Mouse (Mus musculus) heart, postnatal 0 days (tissue): ENCODE results near the gene Fbxl7. TPM values are rescaled to one million over a fixed set of nuclear protein-coding genes. Genes with fewer than 3 reads are reported as not detected.

Experiments used
- ATAC-seq: fragments of 200-750 bp; cut with Nextera tagmentation; 2 replicates; pipeline ENCODE4 v1.8.0; 2017; ENCODE audit warnings: low read depth, moderate number of reproducible peaks, moderate library complexity; ENCODE audit not compliant: insufficient read depth
- DNase-seq: peaks from one replicate; pipeline ENCODE4 v3.0.0-alpha.2; 2016; ENCODE audit warnings: low spot score
- H3K27ac ChIP-seq: fragments of 300-500 bp; sonication (generic); 2 replicates; pipeline ENCODE4 v1.5.1; 2014; ENCODE audit warnings: low read depth, mild to moderate bottlenecking
- H3K27me3 ChIP-seq: fragments of 300-500 bp; sonication (generic); 2 replicates; pipeline ENCODE4 v1.6.1; 2014; ENCODE audit warnings: low read length, mixed read lengths; ENCODE audit not compliant: control insufficient read depth, insufficient read depth
- H3K36me3 ChIP-seq: fragments of 300-500 bp; sonication (generic); replicated peaks from 2 replicates; pipeline ENCODE4 v1.6.1; 2014; ENCODE audit warnings: low read length, mixed read lengths; ENCODE audit not compliant: control insufficient read depth, insufficient read depth
- H3K4me1 ChIP-seq: fragments of 300-500 bp; sonication (generic); 2 replicates; pipeline ENCODE4 v1.6.1; 2014; ENCODE audit warnings: antibody characterized with exemption; ENCODE audit not compliant: control insufficient read depth, insufficient read depth
- H3K4me2 ChIP-seq: fragments of 300-500 bp; sonication (generic); 2 replicates; pipeline ENCODE4 v1.6.1; 2014; ENCODE audit warnings: low read depth, mild to moderate bottlenecking, low read length, moderate library complexity
- H3K4me3 ChIP-seq: fragments of 300-500 bp; sonication (generic); 2 replicates; pipeline ENCODE4 v1.5.1; 2014; ENCODE audit warnings: low read depth, low read length
- H3K9ac ChIP-seq: fragments of 300-500 bp; sonication (generic); replicated peaks from 2 replicates; pipeline ENCODE4 v1.6.1; 2014; ENCODE audit warnings: low read depth, low read length, mixed read lengths
- H3K9me3 ChIP-seq: fragments of 300-500 bp; sonication (generic); replicated peaks from 2 replicates; pipeline ENCODE4 v1.6.1; 2016; ENCODE audit warnings: low read length; ENCODE audit not compliant: control insufficient read depth
- CTCF ChIP-seq: IDR thresholded peaks from 2 replicates; pipeline ENCODE4 v1.5.1; 2016; ENCODE audit warnings: antibody characterized with exemption, control low read depth, low read depth
- EP300 ChIP-seq: IDR thresholded peaks from 2 replicates; pipeline ENCODE4 v1.6.1; 2016; ENCODE audit warnings: antibody characterized with exemption, low read depth
- WGBS: fragments of 180-500 bp; shearing (Covaris S2); extraction: QIAGEN DNeasy Blood & Tissue Kit; methylation state at CpG from one replicate; pipeline ENCODE4 v1.1.7; 2014; 5-methylcytosine and 5-hydroxymethylcytosine counted together
- polyA plus RNA-seq: library from polyadenylated mRNA; unstranded; fragments of >200 nt; fragmentation: Nextera tagmentation; extraction: Ambion mirVana; gene quantifications from 2 replicates; pipeline ENCODE4 v1.2.1, GENCODE M21; 2015
- total RNA-seq: library from RNA; depleted of rRNA; stranded (reverse); fragments of >200 nt; gene quantifications from 2 replicates; pipeline ENCODE4 v1.2.3, GENCODE M21; 2014; ENCODE audit warnings: low replicate concordance

The Fbxl7 gene
- total and polyA plus RNA-seq, 2 experiments from 2014 or later: 3.1 to 7.4 TPM

DNA sequence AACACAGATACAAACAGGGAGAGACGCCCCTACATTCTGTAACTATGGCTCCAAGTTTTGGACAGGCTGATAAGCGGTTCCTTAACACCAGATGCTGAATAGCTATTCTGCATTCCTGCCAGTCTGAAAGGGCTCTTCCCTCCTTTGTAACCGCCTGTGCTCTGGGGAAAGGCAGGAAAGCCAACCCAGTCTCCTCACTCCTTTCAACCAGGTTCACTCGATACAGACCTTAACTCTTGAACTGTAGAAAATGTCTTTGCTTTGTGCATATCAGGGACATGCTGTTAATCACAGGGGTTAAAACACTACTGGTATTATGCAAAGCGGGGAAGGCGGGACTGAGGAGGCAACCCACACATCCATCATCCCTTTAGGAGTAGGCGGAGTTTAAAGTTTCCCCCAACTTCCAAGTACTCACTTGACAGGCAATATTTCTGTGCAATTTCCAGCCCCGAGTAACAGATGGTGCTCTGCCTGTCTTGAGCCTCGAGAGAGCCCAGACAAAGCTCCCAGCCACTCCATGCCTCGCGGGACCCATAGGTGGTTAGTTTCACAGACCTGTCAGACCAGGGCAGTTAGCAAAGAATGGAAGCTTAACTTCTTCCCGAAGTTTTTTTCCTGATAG, 1.2 kb downstream of the Fbxl7 start:
- no peak for TF ChIP-seq CTCF
- TF ChIP-seq EP300: no peak
- Histone ChIP-seq H3K27me3 (no peaks in the 10 kb centered on the region), H3K4me3 (peak overlapping the region; percentile 77), H3K36me3 (no peaks in the 10 kb centered on the region), H3K4me2 (peak overlapping the region; percentile 92), H3K9me3 (no peaks in the 10 kb centered on the region), H3K9ac (peak overlapping the region; percentile 73), H3K4me1 (no peaks in the 10 kb centered on the region; the same call in 1 of the 2 replicates), H3K27ac (peak overlapping the region; percentile 92)
- peak; percentile 36 for DNase-seq
- WGBS: 4% methylated on average over 12 of the region's 12 CpGs
- 0 out of 2 replicates have a peak, but pooled peaks have one; percentile 8 for ATAC-seq

DNA sequence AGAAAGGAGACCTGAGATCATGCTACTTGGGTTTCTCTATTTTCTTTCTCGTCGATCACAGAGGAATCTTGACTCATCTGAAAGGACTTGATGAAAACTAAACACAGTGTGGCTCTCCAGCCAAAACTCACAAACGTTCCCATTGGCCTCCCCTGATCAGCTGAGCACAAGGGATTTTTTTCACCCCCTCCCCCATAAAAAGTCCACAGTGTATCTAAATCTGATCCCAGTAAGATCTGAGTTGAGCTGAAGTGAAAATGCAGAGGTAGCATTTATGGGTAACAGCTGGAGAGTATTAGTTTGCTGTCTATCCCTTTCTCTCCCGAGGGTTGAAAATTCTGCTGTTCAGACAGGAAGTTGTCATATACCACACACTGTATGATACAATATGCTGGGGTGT, 2.2 kb downstream of the Fbxl7 start:
- H3K27ac ChIP-seq: no peak overlapping the region
- no peaks in the 10 kb centered on the region for H3K36me3 ChIP-seq
- H3K27me3 ChIP-seq: no peaks in the 10 kb centered on the region
- peak overlapping the region; percentile 3; the same call in 1 of the 2 replicates for H3K4me3 ChIP-seq
- DNase-seq (no peak), ATAC-seq (no peak)
- H3K9ac ChIP-seq: no peak overlapping the region
- H3K9me3 ChIP-seq: no peaks in the 10 kb centered on the region
- WGBS: 42% methylated on average over 4 of the region's 4 CpGs
- TF ChIP-seq CTCF (no peak), EP300 (no peak)
- H3K4me1 ChIP-seq: no peaks in the 10 kb centered on the region; the same call in 1 of the 2 replicates
- peak overlapping the region; percentile 92 for H3K4me2 ChIP-seq

DNA sequence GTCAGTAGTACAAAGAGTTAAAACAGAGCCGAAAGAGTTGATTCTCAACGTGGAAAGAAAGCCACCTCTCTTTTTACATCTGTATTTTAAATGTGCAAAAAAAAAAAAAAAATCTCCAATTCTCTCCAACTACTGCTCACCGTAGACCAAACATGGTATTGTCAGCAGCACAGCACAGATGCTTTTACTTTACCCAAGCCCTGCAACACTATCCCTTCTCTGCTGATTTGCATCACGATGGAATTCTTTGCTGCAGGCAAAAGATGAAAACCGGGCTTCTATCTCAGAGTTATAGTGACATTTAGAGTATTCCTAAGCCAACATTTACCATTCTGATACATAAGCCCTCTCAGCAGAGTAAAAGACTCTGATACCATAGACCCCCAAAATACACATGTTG, 5.4 kb downstream of the Fbxl7 start:
- Histone ChIP-seq H3K27me3 (no peaks in the 10 kb centered on the region), H3K36me3 (no peaks in the 10 kb centered on the region), H3K27ac (no peak overlapping the region), H3K4me3 (no peak overlapping the region), H3K9ac (no peak overlapping the region), H3K4me2 (no peak overlapping the region), H3K9me3 (no peaks in the 10 kb centered on the region), H3K4me1 (no peaks in the 10 kb centered on the region)
- ATAC-seq (no peak), DNase-seq (no peak)
- no peak for TF ChIP-seq EP300
- TF ChIP-seq CTCF: no peak
- whole genome bisulfite sequencing: 64% methylated on average over 5 of the region's 5 CpGs

DNA sequence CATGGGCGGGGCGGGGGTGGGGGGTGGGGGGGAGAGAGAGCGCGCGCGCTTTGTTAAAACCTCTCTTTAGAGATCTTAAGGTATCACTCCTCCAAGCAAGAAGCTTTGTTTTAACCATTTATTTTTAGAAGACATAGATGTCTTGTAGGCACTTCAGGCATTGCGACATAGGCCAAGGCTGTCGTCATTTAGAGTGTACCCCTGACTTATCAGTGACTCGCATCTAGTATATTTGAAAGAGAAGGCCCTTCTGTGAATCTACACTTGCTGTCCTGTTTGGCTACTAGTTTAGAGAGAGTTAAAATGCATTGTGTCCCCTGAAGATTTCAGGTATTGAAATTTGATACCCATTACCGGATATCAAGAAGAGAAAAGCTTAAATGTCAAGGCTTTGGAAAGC, 7.2 kb downstream of the Fbxl7 start:
- H3K4me3 ChIP-seq: no peak overlapping the region
- H3K9me3 ChIP-seq: no peaks in the 10 kb centered on the region
- TF ChIP-seq CTCF: no peak
- TF ChIP-seq EP300: no peak
- H3K4me1 ChIP-seq: no peaks in the 10 kb centered on the region
- no peak overlapping the region for H3K9ac ChIP-seq
- no peak overlapping the region for H3K27ac ChIP-seq
- no peaks in the 10 kb centered on the region for H3K27me3 ChIP-seq
- 67% methylated on average over 10 of the region's 10 CpGs for WGBS
- DNase-seq (no peak), ATAC-seq (no peak)
- H3K36me3 ChIP-seq: no peaks in the 10 kb centered on the region
- no peak overlapping the region for H3K4me2 ChIP-seq

DNA sequence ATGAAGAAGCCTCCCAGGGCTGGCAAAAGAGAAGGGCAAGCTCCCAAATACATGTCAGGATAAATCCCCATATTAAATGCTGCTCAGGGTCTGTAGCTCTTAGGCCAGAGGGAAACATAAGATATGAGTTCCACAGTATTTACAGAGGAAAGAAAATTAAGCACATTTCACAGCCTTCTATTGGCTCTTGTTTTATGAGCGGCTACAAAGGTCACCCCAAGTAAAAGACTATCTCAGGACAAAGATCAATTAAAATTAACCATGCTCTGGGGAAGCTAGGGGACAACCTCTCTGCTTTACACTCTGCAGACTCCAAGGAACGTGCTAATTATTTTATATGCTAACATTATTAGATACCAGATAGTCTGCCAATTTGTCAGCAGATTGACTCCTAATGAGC, 9.4 kb downstream of the Fbxl7 start:
- no peak overlapping the region for H3K4me2 ChIP-seq
- TF ChIP-seq EP300 (no peak), CTCF (no peak)
- H3K4me3 ChIP-seq: no peak overlapping the region
- H3K27ac ChIP-seq: no peak overlapping the region
- ATAC-seq (no peak), DNase-seq (no peak)
- H3K4me1 ChIP-seq: 0 out of 2 replicates have a peak, but pooled peaks cover 3% of the 10 kb centered on the region
- H3K27me3 ChIP-seq: no peaks in the 10 kb centered on the region
- 85% methylated on average over 2 of the region's 2 CpGs for WGBS
- no peaks in the 10 kb centered on the region for H3K9me3 ChIP-seq
- no peaks in the 10 kb centered on the region for H3K36me3 ChIP-seq
- H3K9ac ChIP-seq: no peak overlapping the region
